Mouse (Mus musculus) E14TG2a.4 (cell line): ENCODE measurements around the gene Slc25a30.

Source experiments
- H3K27me3 ChIP-seq: 2 replicates; pipeline ENCODE4 v1.6.1; 2014; ENCODE audit warnings: low read length, control low read depth; ENCODE audit not compliant: insufficient read depth
- H3K36me3 ChIP-seq: 2 replicates; pipeline ENCODE4 v1.6.1; 2014; ENCODE audit warnings: low read length, control low read depth; ENCODE audit not compliant: insufficient read depth
- H3K4me1 ChIP-seq: replicated peaks from 2 replicates; pipeline ENCODE4 v1.6.1; 2014; ENCODE audit warnings: low read depth, low read length, control low read depth
- H3K4me3 ChIP-seq: replicated peaks from 2 replicates; pipeline ENCODE4 v1.5.1; 2014; ENCODE audit warnings: mild to moderate bottlenecking, low read length
- H3K9me3 ChIP-seq: 2 replicates; pipeline ENCODE4 v1.6.1; 2014; ENCODE audit warnings: low read length, control low read depth
- CTCF ChIP-seq: conservative IDR thresholded peaks from 2 replicates; pipeline ENCODE4 v1.5.1; 2014; ENCODE audit warnings: low read length
- NANOG ChIP-seq: IDR thresholded peaks from 2 replicates; pipeline ENCODE4 v1.6.1; 2014; ENCODE audit warnings: borderline replicate concordance, low read length, mixed read lengths
- POU5F1 ChIP-seq: IDR thresholded peaks from 2 replicates; pipeline ENCODE4 v1.6.1; 2014; ENCODE audit warnings: low read length, borderline replicate concordance

The Slc25a30 gene

DNA sequence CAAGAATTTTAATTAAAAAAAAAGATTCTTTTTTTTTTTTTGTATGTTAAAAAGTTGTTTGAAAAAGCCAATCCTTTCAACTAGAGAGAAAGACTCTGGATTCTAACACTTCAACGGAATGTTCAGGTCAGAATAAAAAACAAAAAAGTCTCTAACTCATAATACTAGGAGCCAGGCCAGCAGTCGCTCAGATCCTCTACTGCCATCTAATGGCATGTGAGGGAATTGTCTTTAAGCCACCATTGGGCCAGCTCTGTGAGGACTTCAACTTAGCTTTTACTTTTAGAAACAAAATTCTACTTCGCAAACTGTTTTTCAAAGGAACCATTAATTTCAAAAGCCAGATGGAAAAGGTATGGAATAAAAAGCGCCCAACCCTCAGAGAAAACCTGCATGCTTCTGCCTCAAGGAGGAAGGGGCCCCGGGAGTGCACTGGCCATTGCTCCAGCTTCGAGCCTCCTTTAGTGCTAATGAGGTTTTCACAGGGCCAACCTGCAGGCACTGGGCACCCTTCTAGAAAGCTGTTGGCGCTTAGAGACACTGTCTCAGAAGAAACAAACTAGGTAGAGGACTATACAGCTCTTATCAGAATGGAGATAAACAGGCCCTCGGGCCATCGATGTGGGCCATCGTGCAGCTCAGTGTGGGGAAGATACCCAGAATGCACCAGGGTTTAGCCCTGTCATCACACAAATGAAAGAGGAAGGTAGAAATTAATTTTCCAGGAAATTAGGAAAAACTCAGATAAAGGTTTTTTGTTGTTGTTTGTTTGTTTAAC, 25.6 kb downstream of the Slc25a30 start:
- Histone ChIP-seq H3K4me3 (no peak overlapping the region), H3K27me3 (no peaks in the 10 kb centered on the region), H3K9me3 (no peaks in the 10 kb centered on the region), H3K4me1 (no peaks in the 10 kb centered on the region), H3K36me3 (peaks cover 28% of the 10 kb centered on the region)
- TF ChIP-seq CTCF (peak; percentile 88), NANOG (no peak)

DNA sequence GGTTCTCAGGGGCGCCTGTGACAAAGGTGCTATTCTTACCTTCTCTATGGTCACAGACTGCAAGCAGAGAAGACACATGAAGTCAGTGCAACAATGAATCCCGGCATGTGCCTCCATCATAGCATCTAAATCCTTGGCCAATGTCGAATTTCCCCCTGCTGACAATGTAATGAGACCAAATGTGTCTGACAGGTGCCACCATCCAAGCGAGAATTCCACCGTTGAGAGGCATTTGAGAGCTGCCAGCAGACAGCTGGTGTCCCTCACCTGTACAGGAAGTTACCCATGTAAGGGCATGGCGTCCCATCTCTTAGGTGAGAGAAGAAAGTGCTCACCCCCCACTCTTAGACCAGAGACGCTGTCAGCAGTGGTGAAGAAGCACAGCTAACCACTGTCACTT, 28.4 kb downstream of the Slc25a30 start:
- no peaks in the 10 kb centered on the region for H3K27me3 ChIP-seq
- peaks cover 12% of the 10 kb centered on the region for H3K36me3 ChIP-seq
- peaks cover 4% of the 10 kb centered on the region for H3K4me1 ChIP-seq
- no peak overlapping the region for H3K4me3 ChIP-seq
- TF ChIP-seq NANOG = no peak
- no peak for TF ChIP-seq CTCF
- TF ChIP-seq POU5F1 = no peak
- no peaks in the 10 kb centered on the region for H3K9me3 ChIP-seq

DNA sequence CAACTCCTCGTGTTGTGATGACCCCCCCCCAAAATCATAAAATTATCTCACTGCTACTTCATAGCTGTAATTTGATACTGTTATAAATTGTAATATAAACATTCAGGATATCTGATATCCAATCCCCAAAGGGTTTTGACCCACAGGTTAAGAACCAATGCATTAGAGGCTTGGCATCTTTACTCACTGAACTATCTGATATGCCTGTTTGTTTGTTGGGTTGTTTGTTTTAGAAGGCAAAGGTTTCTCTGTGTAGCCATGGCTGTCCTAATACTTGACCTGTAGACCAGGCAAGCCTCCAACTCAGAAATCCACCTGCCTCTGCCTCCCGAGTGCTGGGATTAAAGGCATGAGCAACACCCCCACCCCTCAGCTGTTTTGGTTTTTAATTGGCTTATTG, 29.0 kb downstream of the Slc25a30 start:
- peaks cover 10% of the 10 kb centered on the region for H3K4me1 ChIP-seq
- TF ChIP-seq POU5F1 (no peak), CTCF (no peak)

GRCm38 (mm10) chr14:75756971-75757370, 29.9 kb downstream of the Slc25a30 start:
- H3K27me3 ChIP-seq = no peaks in the 10 kb centered on the region
- H3K4me1 ChIP-seq = peaks cover 14% of the 10 kb centered on the region
- H3K36me3 ChIP-seq = peaks cover 3% of the 10 kb centered on the region
- TF ChIP-seq POU5F1 = no peak
- TF ChIP-seq CTCF = no peak
- TF ChIP-seq NANOG = no peak
- no peak overlapping the region for H3K4me3 ChIP-seq
- no peaks in the 10 kb centered on the region for H3K9me3 ChIP-seq

More for the DNA sequence above, 29.0 kb downstream of the Slc25a30 start:
- no peaks in the 10 kb centered on the region for H3K9me3 ChIP-seq
- no peak overlapping the region for H3K4me3 ChIP-seq
- H3K27me3 ChIP-seq = no peaks in the 10 kb centered on the region
- H3K36me3 ChIP-seq = peaks cover 12% of the 10 kb centered on the region

GRCm38 (mm10) chr14:75753991-75754817, 32.6 kb downstream of the Slc25a30 start, which contains the start of gene Cog3:
Gene Cog3 (minus strand): TSS chr14:75754517.
- H3K27me3 ChIP-seq = no peaks in the 10 kb centered on the region
- peaks cover 27% of the 10 kb centered on the region for H3K4me1 ChIP-seq
- TF ChIP-seq POU5F1 (no peak), NANOG (no peak), CTCF (no peak)
- H3K9me3 ChIP-seq = no peaks in the 10 kb centered on the region
- peak within 1 kb of the TSS; percentile 98 for H3K4me3 ChIP-seq
- peaks cover 5% of the 10 kb centered on the region for H3K36me3 ChIP-seq

GRCm38 (mm10) chr14:75753206-75753605, 33.6 kb downstream of the Slc25a30 start:
- peaks cover 7% of the 10 kb centered on the region for H3K36me3 ChIP-seq
- no peak for TF ChIP-seq POU5F1
- no peak for TF ChIP-seq NANOG
- no peak for TF ChIP-seq CTCF
- H3K27me3 ChIP-seq = no peaks in the 10 kb centered on the region
- no peaks in the 10 kb centered on the region for H3K9me3 ChIP-seq
- H3K4me3 ChIP-seq = peak overlapping the region; percentile 98
- H3K4me1 ChIP-seq = peaks cover 27% of the 10 kb centered on the region

DNA sequence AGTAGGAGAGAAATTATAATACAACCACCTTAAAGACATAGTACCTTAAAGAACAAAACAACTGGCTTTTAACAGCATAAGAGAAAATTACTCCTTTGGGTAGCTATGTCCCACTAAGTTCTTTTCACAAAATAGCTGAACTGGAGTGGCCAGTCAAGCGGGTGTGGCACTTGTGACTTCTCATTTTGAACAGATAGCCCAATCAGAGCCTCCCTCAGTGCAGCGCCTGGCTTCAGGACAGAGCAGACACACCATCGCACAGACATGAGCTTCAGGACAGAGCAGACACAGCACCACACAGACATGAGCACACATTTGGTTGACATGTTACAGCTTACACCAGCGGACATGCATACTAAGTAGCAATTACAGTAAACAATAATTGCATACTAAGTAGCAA, 35.8 kb downstream of the Slc25a30 start:
- H3K4me1 ChIP-seq = peaks cover 27% of the 10 kb centered on the region
- H3K36me3 ChIP-seq = peaks cover 19% of the 10 kb centered on the region
- no peak for TF ChIP-seq POU5F1
- no peak for TF ChIP-seq NANOG
- TF ChIP-seq CTCF = no peak
- H3K27me3 ChIP-seq = no peaks in the 10 kb centered on the region
- H3K4me3 ChIP-seq = no peak overlapping the region
- H3K9me3 ChIP-seq = no peaks in the 10 kb centered on the region

- TF ChIP-seq NANOG = no peak
- TF ChIP-seq POU5F1 = no peak
- TF ChIP-seq CTCF = no peak
- Histone ChIP-seq H3K36me3 (peaks cover 33% of the 10 kb centered on the region), H3K4me1 (peaks cover 27% of the 10 kb centered on the region), H3K4me3 (no peak overlapping the region), H3K27me3 (no peaks in the 10 kb centered on the region), H3K9me3 (no peaks in the 10 kb centered on the region)
Measured at GRCm38 (mm10) chr14:75749123-75749522, 37.7 kb downstream of the Slc25a30 start.
